Mouse (Mus musculus) heart, embryonic 11.5 days (tissue): Measurements from ENCODE around the gene Rab3gap2. TPM values are rescaled to one million over a fixed set of nuclear protein-coding genes. Genes with fewer than 3 reads are reported as not detected.
A peak's percentile ranks its signal among the peaks of the same experiment; 100 is the strongest.
"Not testable (repeated sequence)": the region's sequence is repeated elsewhere in the genome, so short reads cannot be mapped to it uniquely, and the experiment has no call there.

ENCODE experiments used
- ATAC-seq: fragments of 200-750 bp; cut with Nextera tagmentation; replicated peaks from 2 replicates; pipeline ENCODE4 v1.8.0; 2017; ENCODE audit warnings: moderate library complexity; ENCODE audit not compliant: insufficient number of reproducible peaks, low FRiP score, low TSS enrichment
- H3K27ac ChIP-seq: fragments of 300-500 bp; sonication (generic); 2 replicates; pipeline ENCODE4 v1.5.1; 2014; ENCODE audit warnings: mild to moderate bottlenecking, low read depth, low read length
- H3K27me3 ChIP-seq: fragments of 300-500 bp; sonication (generic); 2 replicates; pipeline ENCODE4 v1.6.1; 2014; ENCODE audit warnings: mild to moderate bottlenecking, low read length, mixed read lengths; ENCODE audit not compliant: control insufficient read depth, insufficient read depth
- H3K36me3 ChIP-seq: fragments of 300-500 bp; sonication (generic); 2 replicates; pipeline ENCODE4 v1.6.1; 2014; ENCODE audit warnings: mild to moderate bottlenecking, low read length, moderate library complexity, mixed read lengths; ENCODE audit not compliant: control insufficient read depth, insufficient read depth
- H3K4me1 ChIP-seq: fragments of 300-500 bp; sonication (generic); 2 replicates; pipeline ENCODE4 v1.6.1; 2014; ENCODE audit warnings: low read length; ENCODE audit not compliant: control insufficient read depth, insufficient read depth
- H3K4me2 ChIP-seq: fragments of 300-500 bp; sonication (generic); 2 replicates; pipeline ENCODE4 v1.6.1; 2014; ENCODE audit warnings: mild to moderate bottlenecking, moderate library complexity
- H3K4me3 ChIP-seq: fragments of 300-500 bp; sonication (generic); 2 replicates; pipeline ENCODE4 v1.5.1; 2014; ENCODE audit warnings: low read depth, low read length
- H3K9ac ChIP-seq: fragments of 300-500 bp; sonication (generic); 2 replicates; pipeline ENCODE4 v1.6.1; 2014; ENCODE audit warnings: mild to moderate bottlenecking, low read depth, low read length, moderate library complexity
- H3K9me3 ChIP-seq: fragments of 300-500 bp; sonication (generic); replicated peaks from 2 replicates; pipeline ENCODE4 v1.6.1; 2016; ENCODE audit warnings: low read length; ENCODE audit not compliant: control insufficient read depth
- WGBS: fragments of 180-500 bp; shearing (Covaris S2); extraction: QIAGEN DNeasy Blood & Tissue Kit; methylation state at CpG from one replicate; pipeline ENCODE4 v1.1.7; 2014; ENCODE audit not compliant: insufficient replicate concordance; 5-methylcytosine and 5-hydroxymethylcytosine counted together
- polyA plus RNA-seq: library from polyadenylated mRNA; unstranded; fragments of >200 nt; fragmentation: Nextera tagmentation; extraction: Ambion mirVana; gene quantifications from 2 replicates; pipeline ENCODE4 v1.2.1, GENCODE M21; 2014

Gene Rab3gap2
- polyA plus RNA-seq, 1 experiment from 2014 or later = 18.9 TPM

DNA sequence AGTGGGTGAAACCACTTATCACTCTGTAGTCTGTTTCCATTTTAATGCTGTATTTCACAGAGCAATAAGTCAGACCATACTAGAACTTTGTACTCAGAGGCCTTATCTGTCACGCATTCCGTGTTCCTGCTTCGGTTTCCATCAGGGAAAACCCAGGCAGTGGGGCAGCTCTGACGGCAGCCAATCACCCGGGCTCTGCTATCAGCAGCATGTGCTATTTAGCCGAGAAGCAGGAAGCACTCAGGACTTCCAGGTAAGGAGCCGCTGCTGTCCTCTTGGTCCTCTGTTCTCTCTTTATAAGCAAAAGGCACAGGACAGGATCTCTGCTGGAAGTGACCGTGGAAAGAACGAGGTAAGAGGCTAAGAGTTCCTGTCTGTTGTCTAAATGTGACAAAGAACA is 108.0 kb downstream of the Rab3gap2 start:
- no peak overlapping the region for H3K4me3 ChIP-seq
- H3K27me3 ChIP-seq = no peaks in the 10 kb centered on the region
- no peak overlapping the region; the same call in 1 of the 2 replicates for H3K27ac ChIP-seq
- 0 out of 2 replicates have a peak overlapping the region, but pooled peaks have one; percentile 22 for H3K9ac ChIP-seq
- peaks cover 11% of the 10 kb centered on the region; the same call in 1 of the 2 replicates for H3K36me3 ChIP-seq
- 0 out of 2 replicates have a peak, but pooled peaks have one; percentile 22 for ATAC-seq
- peaks cover 11% of the 10 kb centered on the region for H3K4me1 ChIP-seq
- 34% methylated on average over 9 of the region's 9 CpGs for WGBS
- peak overlapping the region; percentile 22 for H3K4me2 ChIP-seq
- no peaks in the 10 kb centered on the region for H3K9me3 ChIP-seq

DNA sequence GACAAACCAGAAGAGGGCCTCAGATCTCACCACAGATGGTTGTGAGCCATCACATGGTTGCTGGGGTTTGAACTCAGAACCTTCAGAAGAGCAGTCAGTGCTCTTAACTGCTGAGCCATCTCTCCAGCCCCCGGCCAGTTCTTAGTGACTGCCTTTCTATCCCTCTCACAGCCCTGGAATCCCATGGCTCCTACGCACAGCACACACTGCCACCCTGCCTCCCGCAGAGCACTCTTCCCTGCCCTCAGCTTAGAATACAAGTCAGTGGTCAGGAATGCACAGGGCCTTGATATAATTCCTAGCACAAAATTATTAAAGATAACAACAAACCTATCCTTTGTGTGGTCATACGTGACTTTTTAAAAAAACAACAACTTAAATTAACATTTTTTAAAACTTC is 110.6 kb downstream of the Rab3gap2 start:
- 89% methylated on average over 4 of the region's 4 CpGs for WGBS
- Histone ChIP-seq H3K4me3 (no peak overlapping the region), H3K27ac (no peak overlapping the region), H3K9ac (no peak overlapping the region), H3K9me3 (no peaks in the 10 kb centered on the region), H3K4me1 (peaks cover 6% of the 10 kb centered on the region), H3K4me2 (no peak overlapping the region), H3K27me3 (no peaks in the 10 kb centered on the region), H3K36me3 (peaks cover 16% of the 10 kb centered on the region; the same call in 1 of the 2 replicates)
- ATAC-seq = no peak

DNA sequence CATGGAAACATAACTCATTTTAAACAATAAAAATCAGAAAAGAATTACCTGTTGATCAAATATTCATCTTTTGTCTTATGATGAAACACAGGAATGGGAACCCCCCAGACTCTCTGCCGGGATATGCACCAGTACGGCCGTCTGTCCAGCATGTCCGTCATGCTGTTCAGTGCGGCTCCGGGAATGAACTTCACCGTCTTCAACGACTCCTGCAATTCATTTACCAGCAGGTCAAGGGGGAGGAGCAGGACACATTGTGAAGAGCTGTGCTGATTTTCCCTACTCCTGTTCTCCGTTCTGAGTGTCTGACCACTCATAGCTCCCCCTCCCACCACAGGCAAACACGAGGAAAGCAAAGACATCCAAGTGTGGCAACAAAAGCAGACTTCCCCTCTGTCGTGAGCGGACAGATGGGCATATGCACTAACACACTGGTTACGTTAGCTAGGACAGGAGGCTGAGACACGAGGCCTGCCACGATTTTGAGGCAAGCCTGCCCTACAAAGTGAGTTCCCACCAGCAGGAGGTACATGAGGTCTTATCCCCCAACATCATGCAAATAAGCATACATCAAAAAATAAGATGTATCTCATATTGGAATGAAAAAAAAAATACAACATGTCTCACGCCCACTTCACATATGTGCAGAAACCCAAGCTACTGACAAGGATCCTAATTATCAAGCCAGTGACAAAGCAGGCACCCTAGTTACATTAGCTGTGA is 112.1 kb downstream of the Rab3gap2 start:
- Histone ChIP-seq H3K27me3 (no peaks in the 10 kb centered on the region), H3K9ac (no peak overlapping the region), H3K27ac (no peak overlapping the region), H3K9me3 (no peaks in the 10 kb centered on the region), H3K36me3 (peaks cover 25% of the 10 kb centered on the region), H3K4me1 (peaks cover 6% of the 10 kb centered on the region), H3K4me2 (no peak overlapping the region), H3K4me3 (no peak overlapping the region)
- no peak for ATAC-seq
- WGBS = 87% methylated on average over 16 of the region's 16 CpGs

DNA sequence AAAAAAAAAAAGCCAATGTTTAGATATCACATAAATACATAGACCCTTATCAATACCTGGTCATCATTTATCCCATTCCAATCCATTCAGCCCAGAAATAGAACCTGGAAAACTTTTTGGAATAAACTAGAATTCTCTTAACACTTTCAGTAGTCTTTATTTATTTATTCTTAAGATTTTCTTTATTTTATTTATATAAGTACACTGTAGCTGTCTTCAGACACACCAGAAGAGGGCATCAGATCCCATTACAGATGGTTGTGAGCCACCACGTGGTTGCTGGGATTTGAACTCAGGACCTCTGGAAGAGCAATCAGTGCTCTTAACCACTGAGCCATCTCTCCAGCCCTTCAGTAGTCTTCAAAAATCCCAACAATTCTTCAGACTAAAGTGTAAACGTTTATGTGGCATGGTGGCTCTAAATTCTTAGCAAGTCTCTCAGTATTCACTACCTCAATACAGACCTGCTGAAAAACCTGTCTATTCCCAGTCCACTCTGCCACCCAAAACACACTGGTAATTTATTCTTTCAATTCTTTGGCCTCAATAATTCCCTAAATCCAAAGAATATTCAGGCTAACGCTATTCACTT is 123.9 kb downstream of the Rab3gap2 start:
- Histone ChIP-seq H3K36me3 (peaks cover 17% of the 10 kb centered on the region), H3K4me2 (peak overlapping the region; percentile 65), H3K4me3 (peak overlapping the region; percentile 86)
- ATAC-seq, H3K27ac ChIP-seq, H3K27me3 ChIP-seq, H3K9me3 ChIP-seq, H3K4me1 ChIP-seq, H3K9ac ChIP-seq: not testable (repeated sequence)
- 57% methylated on average over 3 of the region's 3 CpGs for WGBS

DNA sequence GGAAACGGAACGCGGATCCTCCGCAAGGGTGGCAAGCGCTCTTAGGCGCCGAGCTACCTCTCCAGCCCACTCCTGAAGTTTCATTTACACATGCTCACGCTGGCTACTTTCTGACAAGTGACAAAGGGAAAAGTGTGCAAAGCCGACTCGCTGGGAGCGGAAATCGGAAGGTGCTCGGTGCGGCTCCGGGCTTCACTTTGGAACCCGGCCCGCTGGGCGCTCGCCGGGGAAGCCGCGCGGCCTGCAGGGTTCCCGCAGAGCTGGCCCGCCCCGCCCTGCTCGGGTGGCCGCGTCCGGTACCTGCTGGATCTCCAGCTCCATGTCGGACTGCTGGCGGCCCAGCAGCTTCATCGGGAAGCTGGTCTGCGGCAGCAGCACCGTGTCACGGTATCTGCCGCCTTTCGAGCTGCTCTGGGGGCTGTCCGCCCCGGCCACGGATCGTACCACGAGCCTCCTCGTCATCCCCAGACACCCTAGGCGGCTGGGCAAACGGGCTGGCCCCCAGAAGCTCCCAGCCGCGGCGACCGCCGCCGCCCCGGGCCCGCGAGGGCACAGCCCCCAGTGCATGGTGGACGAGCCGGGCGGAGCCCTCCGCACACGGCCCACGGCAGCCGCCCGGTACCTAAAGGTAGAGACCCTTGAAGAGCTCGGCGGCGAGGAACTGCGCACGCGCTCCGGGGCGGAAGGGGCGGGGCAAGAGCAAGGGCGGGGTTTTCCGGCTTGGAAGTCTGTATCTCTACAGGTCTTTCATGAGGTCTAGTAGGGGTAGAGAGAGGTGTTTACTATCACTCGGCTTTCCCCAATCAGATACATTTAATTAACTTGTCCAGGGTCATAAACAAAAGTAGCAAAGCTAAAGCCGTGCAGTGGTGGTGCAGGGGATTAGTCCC is 125.0 kb downstream of the Rab3gap2 start, which contains the start of gene Iars2:
Gene Iars2, minus strand, starts transcription at position 676 of the 890 bp plus-strand sequence.
- H3K9ac ChIP-seq = peak within 1 kb of the TSS; percentile 88
- no peaks in the 10 kb centered on the region for H3K9me3 ChIP-seq
- H3K27ac ChIP-seq = peak within 1 kb of the TSS; percentile 97
- H3K4me3 ChIP-seq = peak within 1 kb of the TSS; percentile 86
- WGBS = under 1% methylated on average over 76 of the region's 76 CpGs
- no peaks in the 10 kb centered on the region for H3K27me3 ChIP-seq
- peaks cover 10% of the 10 kb centered on the region for H3K4me1 ChIP-seq
- peak; percentile 91 for ATAC-seq
- H3K4me2 ChIP-seq = peak within 1 kb of the TSS; percentile 65
- H3K36me3 ChIP-seq = peaks cover 9% of the 10 kb centered on the region

DNA sequence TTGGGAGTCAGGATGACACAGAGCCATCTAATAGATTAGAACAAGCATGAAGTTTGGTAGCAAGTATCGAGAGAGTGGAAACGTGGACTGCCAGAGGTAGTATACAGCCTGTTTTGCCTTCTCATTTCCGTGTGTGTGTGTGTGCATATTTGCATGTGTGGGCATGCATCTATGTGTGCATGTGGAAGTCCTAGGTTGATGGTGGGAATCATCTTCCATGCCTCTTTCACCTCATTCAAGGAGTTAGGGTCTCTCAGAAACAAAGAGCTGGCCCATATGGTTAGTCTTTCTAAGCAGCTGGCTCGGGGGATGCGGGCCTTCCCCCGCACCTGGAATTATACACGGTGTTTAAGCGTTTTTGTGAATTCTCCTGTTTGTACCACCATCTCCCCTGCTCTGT is 125.9 kb downstream of the Rab3gap2 start:
- WGBS = 87% methylated on average over 8 of the region's 8 CpGs
- no peak for ATAC-seq
- peak overlapping the region; percentile 65 for H3K4me2 ChIP-seq

DNA sequence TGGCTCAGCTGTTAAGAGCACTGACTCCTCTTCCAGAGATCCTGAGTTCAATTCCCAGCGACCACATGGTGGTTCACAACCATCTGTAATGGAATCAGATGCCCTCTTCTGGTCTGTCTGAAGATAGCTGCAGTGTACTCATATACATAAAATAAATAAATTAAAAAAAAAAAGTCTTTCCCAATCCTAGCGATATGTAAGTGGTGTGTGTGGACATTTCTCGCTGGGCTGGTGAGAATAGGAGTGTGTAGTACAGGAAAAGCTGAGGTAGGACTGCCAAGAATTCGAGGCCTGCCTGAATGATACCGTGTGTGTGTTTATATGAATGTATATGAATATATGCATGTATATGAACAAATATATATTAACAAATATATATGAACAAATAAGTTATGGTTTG is 127.4 kb downstream of the Rab3gap2 start:
- Histone ChIP-seq H3K9ac (no peak overlapping the region), H3K4me2 (peak overlapping the region; percentile 77)

More for the DNA sequence above, 125.9 kb downstream of the Rab3gap2 start:
- H3K27ac ChIP-seq = no peak overlapping the region
- H3K4me1 ChIP-seq = peaks cover 10% of the 10 kb centered on the region
- no peak overlapping the region for H3K9ac ChIP-seq
- H3K9me3 ChIP-seq = no peaks in the 10 kb centered on the region
- no peaks in the 10 kb centered on the region for H3K27me3 ChIP-seq
- H3K4me3 ChIP-seq = no peak overlapping the region
- peaks cover 8% of the 10 kb centered on the region for H3K36me3 ChIP-seq

DNA sequence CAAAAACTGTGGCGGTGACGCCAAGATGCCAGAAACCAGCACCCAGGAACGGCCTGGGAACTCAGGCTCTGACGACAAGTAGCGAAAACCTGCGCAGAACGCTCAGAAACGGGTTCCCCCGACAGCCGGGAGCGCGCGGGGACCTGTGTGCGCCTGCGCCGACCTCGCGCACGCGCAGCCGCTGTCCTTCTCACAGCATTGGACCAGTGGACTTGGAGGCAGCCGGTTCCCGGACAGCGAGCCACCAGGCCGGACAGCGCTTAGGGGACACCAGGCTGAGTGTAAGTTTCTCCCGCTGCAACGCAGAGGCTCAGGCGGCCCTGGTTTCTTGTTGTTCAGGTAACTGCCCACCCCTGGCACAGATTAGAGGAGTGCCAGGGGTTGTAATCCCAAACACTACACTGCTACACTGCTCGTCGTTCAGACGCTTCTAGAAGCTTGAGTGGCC is 128.1 kb downstream of the Rab3gap2 start, which contains the start of gene Bpnt1:
Gene Bpnt1, plus strand, starts transcription at position 167 of the 448 bp plus-strand sequence.
- H3K4me1 ChIP-seq = peaks cover 15% of the 10 kb centered on the region
- under 1% methylated on average over 32 of the region's 32 CpGs for WGBS
- ATAC-seq = peak; percentile 63

More for the DNA sequence above, 127.4 kb downstream of the Rab3gap2 start:
- H3K36me3 ChIP-seq = 0 out of 2 replicates have a peak, but pooled peaks cover 4% of the 10 kb centered on the region
- ATAC-seq = no peak
- H3K27ac ChIP-seq = no peak overlapping the region
- H3K9me3 ChIP-seq = no peaks in the 10 kb centered on the region
- no peaks in the 10 kb centered on the region for H3K27me3 ChIP-seq
- WGBS = 51% methylated on average over 5 of the region's 5 CpGs
- H3K4me3 ChIP-seq = peak overlapping the region; percentile 75
- H3K4me1 ChIP-seq = peaks cover 15% of the 10 kb centered on the region

More for the DNA sequence above, 128.1 kb downstream of the Rab3gap2 start, which contains the start of gene Bpnt1:
- Histone ChIP-seq H3K4me3 (peak within 1 kb of the TSS; percentile 75), H3K27me3 (no peaks in the 10 kb centered on the region), H3K9ac (peak within 1 kb of the TSS; percentile 85), H3K27ac (peak within 1 kb of the TSS; percentile 88), H3K4me2 (peak within 1 kb of the TSS; percentile 77), H3K9me3 (no peaks in the 10 kb centered on the region), H3K36me3 (no peaks in the 10 kb centered on the region)
